Mouse (Mus musculus) right cerebral cortex, postnatal 14 days (tissue): ENCODE results near the gene Cdhr3.

ENCODE experiments used
- DNase-seq: peaks from one replicate; pipeline ENCODE4 v3.0.0; 2022

Gene Cdhr3

GRCm38 (mm10) chr12:33092775-33093174 lies at the start of gene Cdhr3:
Cdhr3 (minus strand) TSS chr12:33092875.
- no peak for DNase-seq

GRCm38 (mm10) chr12:33139083-33139482 lies 46.4 kb upstream of the Cdhr3 start:
- DNase-seq, result no peak

- no peak for DNase-seq
Measured at GRCm38 (mm10) chr12:33137857-33138256, 45.2 kb upstream of the Cdhr3 start.

GRCm38 (mm10) chr12:33131796-33132195 lies 39.1 kb upstream of the Cdhr3 start:
- DNase-seq, result no peak

GRCm38 (mm10) chr12:33130401-33130800 lies 37.7 kb upstream of the Cdhr3 start:
- peak; percentile 78 for DNase-seq

GRCm38 (mm10) chr12:33129410-33129809 lies 36.7 kb upstream of the Cdhr3 start:
- no peak for DNase-seq

GRCm38 (mm10) chr12:33128702-33129101 lies 36.0 kb upstream of the Cdhr3 start:
- no peak for DNase-seq

- no peak for DNase-seq
Measured at GRCm38 (mm10) chr12:33128121-33128520, 35.4 kb upstream of the Cdhr3 start.

- no peak for DNase-seq
Measured at GRCm38 (mm10) chr12:33126243-33126642, 33.6 kb upstream of the Cdhr3 start.

GRCm38 (mm10) chr12:33125594-33126227 lies 33.0 kb upstream of the Cdhr3 start:
- no peak for DNase-seq

- no peak for DNase-seq
Measured at GRCm38 (mm10) chr12:33118624-33119301, 26.1 kb upstream of the Cdhr3 start.

GRCm38 (mm10) chr12:33110894-33111471 lies 18.3 kb upstream of the Cdhr3 start:
- peak; percentile 16 for DNase-seq

GRCm38 (mm10) chr12:33109531-33109930 lies 16.9 kb upstream of the Cdhr3 start:
- DNase-seq, result no peak

- DNase-seq, result no peak
Measured at GRCm38 (mm10) chr12:33106438-33107167, 13.9 kb upstream of the Cdhr3 start.

- DNase-seq, result no peak
Measured at GRCm38 (mm10) chr12:33105724-33106123, 13.0 kb upstream of the Cdhr3 start.

- DNase-seq, result no peak
Measured at GRCm38 (mm10) chr12:33102342-33103115, 9.9 kb upstream of the Cdhr3 start.

GRCm38 (mm10) chr12:33101627-33102026 lies 9.0 kb upstream of the Cdhr3 start:
- DNase-seq, result no peak

GRCm38 (mm10) chr12:33096017-33096416 lies 3.3 kb upstream of the Cdhr3 start:
- no peak for DNase-seq

- DNase-seq, result no peak
Measured at GRCm38 (mm10) chr12:33092196-33092595, 479 bp downstream of the Cdhr3 start.

GRCm38 (mm10) chr12:33086151-33086550 lies 6.5 kb downstream of the Cdhr3 start:
- no peak for DNase-seq

GRCm38 (mm10) chr12:33084683-33085082 lies 8.0 kb downstream of the Cdhr3 start:
- DNase-seq, result no peak

GRCm38 (mm10) chr12:33083362-33083761 lies 9.3 kb downstream of the Cdhr3 start:
- no peak for DNase-seq

- DNase-seq, result no peak
Measured at GRCm38 (mm10) chr12:33076309-33076708, 16.4 kb downstream of the Cdhr3 start.
